Mouse (Mus musculus) kidney, adult 2 months (tissue): ENCODE results near the gene Armc8. TPM values are rescaled to one million over a fixed set of nuclear protein-coding genes. Genes with fewer than 3 reads are reported as not detected.

Experiments
- DNase-seq: peaks from one replicate; pipeline ENCODE4 v3.0.0; 2021
- H3K27ac ChIP-seq: fragments of 200-500 bp; 2 replicates; pipeline ENCODE4 v1.5.1; 2012; ENCODE audit warnings: low read depth, low read length, control low read depth, inconsistent platforms; ENCODE audit not compliant: insufficient read depth
- H3K27me3 ChIP-seq: fragments of 200-500 bp; replicated peaks from 2 replicates; pipeline ENCODE4 v1.6.1; 2012; ENCODE audit warnings: mild to moderate bottlenecking, moderate library complexity, low read length, inconsistent platforms; ENCODE audit not compliant: control insufficient read depth, insufficient read depth
- H3K36me3 ChIP-seq: fragments of 200-500 bp; 2 replicates; pipeline ENCODE4 v1.6.1; 2012; ENCODE audit warnings: mild to moderate bottlenecking, moderate library complexity, low read length, inconsistent platforms; ENCODE audit not compliant: control insufficient read depth, insufficient read depth
- H3K4me1 ChIP-seq: fragments of 200-500 bp; 2 replicates; pipeline ENCODE4 v1.6.1; 2011; ENCODE audit warnings: low read length; ENCODE audit not compliant: control insufficient read depth, insufficient read depth
- H3K4me3 ChIP-seq: fragments of 200-500 bp; 2 replicates; pipeline ENCODE4 v1.5.1; 2011; ENCODE audit warnings: mild to moderate bottlenecking, low read depth, low read length, control low read depth; ENCODE audit not compliant: insufficient read depth
- CTCF ChIP-seq: fragments of 200-500 bp; conservative IDR thresholded peaks from 2 replicates; pipeline ENCODE4 v1.5.1; 2011; ENCODE audit warnings: low read depth, mild to moderate bottlenecking, control low read depth, low read length, moderate library complexity, mixed read lengths; ENCODE audit not compliant: insufficient read depth, insufficient read length
- POLR2A ChIP-seq: fragments of 200-500 bp; IDR thresholded peaks from one replicate; pipeline ENCODE4 v1.6.1; 2011; ENCODE audit warnings: low read depth, low read length, control low read depth
- WGBS: fragments of 180-500 bp; shearing (Covaris S2); methylation state at CpG from one replicate; pipeline ENCODE4 v1.1.7; 2018; 5-methylcytosine and 5-hydroxymethylcytosine counted together
- polyA plus RNA-seq: library from polyadenylated mRNA; depleted of rRNA; stranded (reverse); fragments of >200 nt; gene quantifications from 2 replicates; pipeline ENCODE4 v1.2.3, GENCODE M21; 2012; rRNA removed

The Armc8 gene
- polyA plus RNA-seq, 1 experiment: 11.3 TPM

DNA sequence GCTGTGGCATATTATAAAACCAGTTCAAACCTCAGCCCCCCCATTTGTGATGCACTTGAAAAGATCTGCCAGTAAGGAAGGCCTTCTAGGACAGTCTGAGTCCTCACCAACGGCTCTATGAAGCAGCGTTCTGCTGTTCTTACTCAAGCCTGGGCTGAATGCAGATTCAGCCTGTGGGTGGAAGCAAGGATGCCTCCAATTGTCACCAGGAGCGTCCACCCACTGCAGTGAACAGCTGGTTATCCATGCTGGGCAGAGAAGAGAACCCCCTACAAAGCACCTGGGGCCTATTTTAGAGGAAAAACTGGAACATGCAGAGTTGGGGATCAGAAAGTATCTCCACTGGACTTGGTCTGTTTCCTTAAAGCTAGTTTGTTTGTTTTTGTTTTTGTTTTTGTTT lies 138.9 kb downstream of the Armc8 start:
- WGBS: 88% methylated on average over 3 of the region's 3 CpGs
- H3K4me1 ChIP-seq: peaks cover 8% of the 10 kb centered on the region
- no peak for DNase-seq
- H3K27me3 ChIP-seq: no peaks in the 10 kb centered on the region
- no peaks in the 10 kb centered on the region for H3K36me3 ChIP-seq
- H3K4me3 ChIP-seq: no peak overlapping the region
- H3K27ac ChIP-seq: no peak overlapping the region
- TF ChIP-seq POLR2A: no peak
- no peak for TF ChIP-seq CTCF

DNA sequence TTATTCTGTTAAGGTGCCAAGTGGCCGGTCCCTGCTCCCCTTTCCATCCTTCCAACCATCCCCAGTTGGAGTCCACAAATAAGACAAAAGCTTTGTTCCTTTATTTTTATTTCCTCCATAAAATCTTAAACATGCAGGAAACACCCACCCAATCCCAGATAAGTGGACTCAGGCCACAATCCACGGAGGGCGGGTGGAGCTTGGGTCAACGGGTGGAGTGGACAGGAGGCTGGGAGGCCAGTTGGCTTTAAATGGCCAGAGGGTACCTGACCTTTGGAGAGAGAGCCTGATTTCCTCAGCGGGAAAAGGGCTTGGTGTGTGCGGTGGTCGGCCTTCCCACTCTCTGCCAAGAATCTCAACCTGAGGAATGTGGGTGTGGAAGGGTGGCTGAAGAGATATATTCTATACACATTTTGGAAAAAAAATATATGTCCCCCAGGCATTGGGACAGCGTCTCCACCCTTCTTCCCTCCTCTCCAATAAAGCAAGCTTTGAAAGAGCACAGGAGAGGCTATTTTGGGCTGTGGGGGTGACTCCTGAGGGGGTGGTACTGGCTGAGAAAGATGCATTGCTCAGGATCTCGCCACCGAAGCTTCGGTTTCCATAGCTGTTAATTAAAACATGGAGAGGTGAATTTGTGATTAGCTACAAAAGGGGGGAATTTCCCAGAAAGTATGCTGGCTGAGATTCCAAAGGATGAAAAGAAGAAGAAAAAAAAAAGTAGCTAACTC lies 139.9 kb downstream of the Armc8 start:
- peaks cover 16% of the 10 kb centered on the region for H3K4me1 ChIP-seq
- WGBS: 59% methylated on average over 11 of the region's 11 CpGs
- H3K27me3 ChIP-seq: no peaks in the 10 kb centered on the region
- H3K4me3 ChIP-seq: no peak overlapping the region
- DNase-seq: no peak
- no peak overlapping the region for H3K27ac ChIP-seq
- H3K36me3 ChIP-seq: no peaks in the 10 kb centered on the region
- TF ChIP-seq POLR2A (no peak), CTCF (no peak)

Other genes starting within 250 kb of the Armc8 start
- 0.38 and 0.61 TPM in 2 replicates for gene Esyt3, start 210.3 kb downstream of the Armc8 start, polyA plus RNA-seq
- gene Mras, start 131.5 kb downstream of the Armc8 start, polyA plus RNA-seq: 13.7 and 14.6 TPM in 2 replicates
- 0.16 TPM in 1 of 2 replicates, not detected in the other for gene Nme9, start 117.4 kb downstream of the Armc8 start, polyA plus RNA-seq
- gene Dbr1, start 6.9 kb upstream of the Armc8 start, polyA plus RNA-seq: 6.5 and 6.7 TPM in 2 replicates
- gene A4gnt, start 43.6 kb upstream of the Armc8 start, polyA plus RNA-seq: 7.9 TPM in 2 replicates
- 6.8 and 7.2 TPM in 2 replicates for gene Dzip1l, start 60.6 kb upstream of the Armc8 start, polyA plus RNA-seq
- 0.08 and 0.11 TPM in 2 replicates for gene Cldn18, start 148.4 kb upstream of the Armc8 start, polyA plus RNA-seq